Mouse (Mus musculus) ES-Bruce4 (cell line): ENCODE measurements around the gene Sh3bp4.

Experiments
- CTCF ChIP-seq: IDR thresholded peaks from one replicate; pipeline ENCODE4 v1.8.1; 2011; ENCODE audit warnings: low read depth, low read length
- EP300 ChIP-seq: IDR thresholded peaks from 2 replicates; pipeline ENCODE4 v1.6.1; 2011; ENCODE audit warnings: low read depth, low read length; ENCODE audit not compliant: insufficient read depth
- POLR2A ChIP-seq: IDR thresholded peaks from one replicate; pipeline ENCODE4 v1.8.1; 2011; ENCODE audit warnings: low read length; ENCODE audit not compliant: insufficient read depth

GRCm38 (mm10) chr1:89088144-89088543, 17.9 kb downstream of the Sh3bp4 start:
- no peak for TF ChIP-seq CTCF
- TF ChIP-seq POLR2A = no peak
- TF ChIP-seq EP300 = no peak
